Mouse (Mus musculus) frontal cortex, postnatal 25 days (tissue): Measurements from ENCODE around the gene Olfr286.

ENCODE experiments used
- DNase-seq, 2 experiments: peaks; one replicate each; pipeline ENCODE4 v3.0.0; 2022; ENCODE audit warnings: low spot score in 2 of 2

The Olfr286 gene

DNA sequence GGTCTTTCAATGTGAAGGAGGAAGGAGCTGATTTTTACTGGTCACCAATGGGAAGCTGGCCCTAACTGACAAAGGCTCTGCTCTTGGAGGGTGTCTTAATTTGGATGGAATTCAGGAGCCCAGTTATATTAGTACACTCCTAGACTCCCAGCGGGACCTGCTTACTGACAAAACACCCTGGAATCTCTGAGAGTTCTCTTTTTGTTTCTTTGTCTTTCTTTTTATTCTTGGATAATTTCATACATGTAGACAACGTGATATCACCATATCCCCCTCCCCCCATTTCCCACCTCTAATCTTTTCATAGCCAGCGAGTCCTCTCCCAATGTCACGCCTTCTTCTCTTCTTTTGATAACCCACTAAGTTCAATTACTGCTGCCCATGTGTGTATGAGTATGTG is at the start of gene Olfr286:
Olfr286 (minus strand) TSS at position 101 of the 400 bp plus-strand sequence.
- no peak for DNase-seq

DNA sequence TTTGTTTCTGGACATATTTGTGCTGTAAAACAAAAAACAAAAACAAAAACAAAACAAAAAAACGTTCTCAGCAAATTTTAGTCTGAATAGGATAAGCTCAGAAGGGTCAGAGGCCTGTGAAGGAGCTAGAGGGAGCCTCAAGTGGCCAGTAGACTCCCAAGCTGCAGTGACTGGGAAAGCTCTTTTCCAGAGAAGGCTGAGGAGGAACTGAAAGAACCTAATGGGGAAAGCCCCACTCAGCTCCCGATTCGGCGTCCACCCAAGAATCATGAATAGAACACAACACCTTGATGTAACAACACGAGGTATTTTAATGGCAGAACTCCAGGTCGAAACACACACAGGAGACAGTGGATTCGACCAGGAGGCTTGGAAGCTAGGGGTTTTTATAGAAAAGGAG is 23.5 kb upstream of the Olfr286 start:
- DNase-seq, result no peak

DNA sequence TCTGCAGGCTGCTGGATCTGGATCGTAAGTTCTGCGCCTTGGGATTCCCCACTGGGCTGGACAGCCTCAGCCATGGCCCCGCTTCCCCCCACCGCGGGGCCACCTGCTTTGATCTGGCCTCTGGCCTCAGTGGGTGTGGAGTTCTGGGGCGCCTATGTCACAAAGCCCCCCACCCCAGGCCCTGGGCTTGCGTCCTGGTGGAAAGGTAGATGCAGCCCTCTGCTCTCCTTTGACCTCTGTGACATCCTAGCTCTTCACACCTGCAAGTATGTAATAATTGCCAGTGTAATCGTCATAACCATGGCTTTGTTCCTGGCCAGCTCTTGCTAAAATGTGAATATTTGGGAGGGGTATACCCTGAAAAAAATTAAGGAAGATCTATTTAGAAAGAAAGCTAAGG is 22.9 kb upstream of the Olfr286 start, which contains the start of gene H1fnt:
H1fnt (minus strand) TSS at position 101 of the 400 bp plus-strand sequence.
- no peak for DNase-seq

DNA sequence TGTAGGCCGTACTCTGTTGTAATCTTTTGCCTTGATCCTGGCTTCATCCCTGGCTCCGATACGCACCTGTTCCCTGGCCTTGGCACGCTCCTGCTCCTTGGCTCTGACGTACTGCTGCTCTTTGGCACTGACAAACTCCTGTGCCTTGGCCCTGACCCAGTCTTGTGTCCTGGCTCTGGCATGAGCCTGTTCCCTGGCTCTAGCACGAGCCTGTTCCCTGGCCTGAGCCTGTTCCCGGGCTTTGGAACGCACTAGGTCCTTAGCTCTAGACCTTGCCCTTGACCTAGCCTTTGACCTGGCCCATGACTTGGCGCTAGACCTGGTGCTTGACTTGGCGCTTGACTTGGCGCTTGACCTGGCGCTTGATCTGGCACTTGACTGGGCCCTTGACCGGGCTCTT is 22.0 kb upstream of the Olfr286 start:
- DNase-seq, result no peak

DNA sequence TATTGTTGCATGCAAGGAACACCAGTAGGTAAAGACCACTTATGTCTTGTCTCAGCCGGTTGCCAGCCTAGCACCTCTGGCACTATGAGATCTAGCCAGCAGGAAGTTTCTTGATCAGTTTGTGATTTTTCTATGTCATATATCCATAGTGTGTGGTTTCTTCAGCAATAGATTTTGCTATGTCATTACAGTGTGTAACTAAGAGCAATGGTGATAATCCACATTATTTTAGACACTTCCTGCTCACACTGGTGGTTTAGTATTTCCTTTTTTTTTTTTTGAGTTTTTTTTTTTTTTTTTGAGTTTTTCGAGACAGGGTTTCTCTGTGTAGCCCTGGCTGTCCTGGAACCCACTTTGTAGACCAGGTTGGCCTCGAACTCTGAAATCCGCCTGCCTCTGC is 1.2 kb upstream of the Olfr286 start:
- no peak for DNase-seq

DNA sequence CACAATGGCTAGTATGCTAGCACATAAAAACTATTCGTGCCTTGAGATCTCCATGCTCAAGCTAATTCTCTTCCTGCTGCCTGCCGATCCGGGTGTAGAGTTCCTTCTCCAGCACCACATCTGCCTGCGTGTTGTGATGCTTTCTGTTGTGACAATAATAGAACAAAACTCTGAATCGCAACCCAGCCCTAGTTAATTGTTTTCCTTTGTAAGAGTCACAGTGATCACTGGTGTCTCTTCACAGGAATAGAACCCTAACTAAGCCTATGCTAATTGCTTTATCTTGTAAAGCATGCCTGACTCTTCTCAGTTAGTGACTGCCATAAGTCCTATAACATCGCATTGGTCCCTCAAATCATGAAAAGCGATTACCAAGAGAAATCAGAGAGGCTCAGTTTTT is 8.2 kb downstream of the Olfr286 start:
- no peak for DNase-seq

DNA sequence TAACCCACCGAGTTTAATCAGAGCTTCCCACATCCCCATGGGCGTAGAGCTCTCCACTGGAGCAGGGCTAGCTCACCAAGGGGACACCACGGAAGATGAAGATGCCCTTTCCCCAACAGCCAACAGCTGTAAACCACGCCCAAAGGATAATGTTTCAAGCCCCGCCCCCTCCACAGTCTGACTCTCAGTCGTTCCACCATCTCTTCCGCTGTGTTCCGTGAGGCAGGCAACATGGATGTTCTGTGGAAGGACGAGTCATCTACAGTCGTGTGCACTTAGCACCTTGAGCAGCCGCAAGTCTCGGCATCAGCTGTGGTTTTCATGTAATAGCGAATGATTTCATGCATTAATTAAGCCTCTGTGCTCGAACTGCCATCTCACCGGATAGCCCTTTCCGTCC is 8.6 kb downstream of the Olfr286 start:
- no peak for DNase-seq

DNA sequence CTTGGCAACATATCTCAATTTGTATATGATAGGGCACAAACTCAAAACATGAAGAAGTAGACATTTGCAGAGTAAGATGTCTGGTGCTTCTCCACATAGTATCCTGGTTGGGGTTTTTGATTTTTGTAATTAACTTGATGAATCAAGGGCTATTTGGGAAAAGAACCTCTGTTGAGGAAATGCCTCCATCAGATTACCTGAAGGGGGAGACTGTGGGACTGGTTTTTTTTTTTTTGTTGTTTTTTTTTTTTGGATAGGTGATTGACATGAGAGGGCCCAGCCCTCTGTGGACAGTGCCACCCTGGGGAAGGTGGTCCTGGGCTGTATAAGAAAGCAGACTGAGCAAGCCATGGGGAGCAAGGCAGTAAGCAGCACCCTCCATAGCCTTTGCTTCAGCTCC is 11.9 kb downstream of the Olfr286 start:
- DNase-seq, result no peak

DNA sequence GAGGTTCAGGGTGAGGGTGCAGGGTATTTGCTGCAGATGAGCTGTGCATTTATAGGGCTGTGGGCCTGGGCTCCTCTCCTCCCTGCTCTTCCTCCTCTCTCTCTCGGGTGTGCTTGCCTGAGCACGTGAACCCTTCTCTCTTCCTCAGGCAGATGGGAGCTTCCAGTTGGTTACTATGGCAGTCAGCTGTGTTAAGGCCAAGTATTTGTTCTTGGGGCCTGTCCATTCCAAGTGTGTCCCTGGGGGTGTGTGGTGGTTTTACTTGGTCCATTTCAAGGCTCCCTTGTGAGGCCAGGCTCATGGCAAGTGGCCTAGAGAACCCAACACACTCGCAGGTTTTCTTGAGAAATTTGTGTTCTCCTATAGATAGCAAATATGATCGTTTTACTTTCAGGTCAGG is 13.4 kb downstream of the Olfr286 start, which contains the start of the genes Gm44579 and Olfr287:
Gm44579 (minus strand) TSS at position 101 of the 400 bp plus-strand sequence.
Olfr287 (minus strand) TSS at position 180 of the 400 bp plus-strand sequence.
- DNase-seq, result no peak

DNA sequence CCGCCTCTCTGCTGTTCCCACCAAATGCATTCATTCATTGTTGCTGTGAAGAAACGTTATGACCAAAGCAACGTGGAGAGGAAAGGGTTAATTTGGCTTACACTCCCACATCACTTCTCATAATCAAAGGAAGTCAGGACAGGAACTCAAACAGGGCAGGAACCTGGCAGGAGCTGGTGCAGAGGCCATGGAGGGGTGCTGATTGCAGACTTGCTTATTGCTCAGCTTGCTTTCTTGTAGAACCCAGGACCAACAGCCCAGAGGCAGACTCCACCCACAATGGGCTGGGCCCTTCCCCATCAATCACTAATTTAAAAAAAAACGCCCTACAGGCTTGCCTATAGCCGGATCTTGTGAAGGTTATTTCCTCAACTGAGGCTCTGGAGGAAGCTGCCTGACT is 20.1 kb downstream of the Olfr286 start:
- no peak for DNase-seq

DNA sequence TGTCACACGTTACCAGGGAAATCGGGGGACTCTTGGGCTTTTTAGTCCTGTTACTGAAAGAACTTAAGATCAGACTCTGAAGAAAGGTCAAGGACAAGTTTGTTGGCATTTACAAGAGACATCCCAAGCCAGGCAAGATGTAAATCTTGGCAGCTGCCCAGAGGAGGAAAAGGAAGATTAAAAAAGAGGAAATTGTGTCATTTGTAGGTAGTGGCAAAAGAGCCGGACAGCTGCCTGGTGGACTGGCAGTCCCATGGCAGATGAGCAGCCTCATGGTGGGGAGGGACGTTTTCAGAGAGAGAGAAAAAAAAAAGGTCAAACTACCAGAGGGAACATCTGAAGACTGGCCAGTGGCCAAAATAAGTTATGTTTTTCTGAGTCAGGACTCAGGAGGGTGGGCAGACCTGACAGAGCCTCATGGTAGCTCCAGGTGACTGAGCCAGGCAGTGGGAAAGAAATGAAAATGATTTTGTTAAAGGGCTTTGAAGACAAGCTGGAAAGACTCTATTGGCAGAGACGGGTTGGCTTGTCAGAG is 20.8 kb downstream of the Olfr286 start:
- DNase-seq, result no peak

DNA sequence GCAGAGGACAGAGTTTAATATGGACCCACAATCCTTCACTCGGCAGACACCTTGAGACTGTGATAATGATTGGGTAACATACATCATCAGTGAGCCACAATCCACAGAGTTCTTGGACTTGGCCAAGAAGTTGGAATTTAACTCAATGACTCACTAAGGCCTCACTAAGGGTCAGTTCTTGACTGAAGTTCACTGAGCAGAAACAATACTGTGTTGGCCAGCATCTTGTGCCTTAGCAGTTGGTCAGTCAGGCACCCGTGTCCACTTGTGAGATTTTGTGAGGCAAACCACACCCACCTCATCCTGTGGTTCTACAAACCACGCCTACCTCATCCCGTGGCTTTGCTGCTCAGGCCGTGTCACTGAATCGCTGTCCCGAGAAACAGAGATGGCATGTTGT is 24.6 kb downstream of the Olfr286 start:
- no peak for DNase-seq

DNA sequence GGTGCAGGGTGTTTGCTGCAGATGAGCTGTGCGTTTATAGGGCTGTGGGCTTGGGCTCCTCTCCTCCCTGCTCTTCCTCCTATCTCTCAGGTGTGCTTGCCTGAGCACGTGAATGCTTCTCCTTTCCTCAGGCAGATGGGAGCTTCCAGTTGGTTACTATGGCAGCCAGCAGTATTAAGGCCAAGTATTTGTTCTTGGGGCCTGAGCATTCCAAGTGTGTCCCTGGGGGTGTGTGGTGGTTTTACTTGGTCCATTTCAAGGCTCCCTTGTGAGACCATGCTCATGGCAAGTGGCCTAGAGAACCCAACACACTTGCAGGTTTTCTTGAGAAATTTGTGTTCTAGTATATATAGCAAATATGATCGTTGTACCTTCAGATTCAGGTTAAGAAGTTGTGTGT is 38.8 kb downstream of the Olfr286 start, which contains the start of gene Olfr288:
Olfr288 (minus strand) TSS at position 101 of the 400 bp plus-strand sequence.
- no peak for DNase-seq

DNA sequence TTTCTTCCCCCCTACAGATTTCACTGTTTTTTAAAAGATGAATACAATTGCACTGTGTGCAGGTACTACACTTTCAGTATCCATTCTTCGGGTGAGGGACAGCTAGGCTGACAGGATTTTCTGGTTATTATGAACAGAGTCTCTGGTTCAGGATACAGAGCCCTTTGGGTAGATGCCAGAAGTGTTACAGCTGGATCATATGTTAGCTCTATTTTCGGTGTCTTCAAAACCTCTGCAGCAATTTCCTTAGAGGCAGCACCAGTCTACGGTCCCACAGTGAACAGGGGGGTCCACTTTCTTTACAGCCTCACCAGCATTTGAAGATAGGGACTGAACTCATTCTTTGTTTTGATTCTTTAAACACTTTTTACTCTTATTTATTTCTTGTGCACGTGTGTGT is 49.8 kb downstream of the Olfr286 start:
- no peak for DNase-seq

DNA sequence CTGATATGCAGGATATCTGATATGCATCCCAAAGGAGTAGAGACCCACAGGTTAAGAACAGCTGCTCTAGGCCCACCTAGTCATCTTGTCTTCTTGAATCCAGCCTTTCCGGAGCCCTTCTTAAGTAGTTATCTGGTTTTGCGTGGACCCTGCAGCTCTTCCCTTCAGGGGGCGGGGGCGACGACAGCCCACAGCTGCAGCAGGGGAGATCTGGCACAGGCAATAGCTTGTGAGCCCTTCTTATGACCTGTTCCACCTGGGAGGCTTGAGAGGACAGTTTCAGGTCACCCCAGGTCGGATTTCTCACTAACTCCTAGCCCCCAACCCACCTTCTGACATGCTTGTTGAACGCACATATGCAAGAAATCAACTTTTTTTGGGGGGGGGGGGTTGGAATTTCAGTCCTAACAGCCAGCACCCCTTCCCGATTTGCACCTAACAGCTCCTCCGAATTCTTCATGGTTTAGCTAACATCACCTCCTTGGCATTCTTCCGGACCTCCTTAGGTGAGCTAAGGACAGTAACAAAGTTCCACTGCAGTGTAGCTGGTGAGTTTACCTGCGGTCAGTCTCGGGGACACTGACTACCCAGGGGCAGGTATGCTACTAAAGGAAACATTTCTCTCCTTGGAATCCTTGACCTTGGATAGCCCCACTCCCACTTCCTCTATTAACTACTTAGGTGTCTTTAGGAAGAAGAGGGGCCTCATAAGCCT is 52.2 kb downstream of the Olfr286 start:
- no peak for DNase-seq

DNA sequence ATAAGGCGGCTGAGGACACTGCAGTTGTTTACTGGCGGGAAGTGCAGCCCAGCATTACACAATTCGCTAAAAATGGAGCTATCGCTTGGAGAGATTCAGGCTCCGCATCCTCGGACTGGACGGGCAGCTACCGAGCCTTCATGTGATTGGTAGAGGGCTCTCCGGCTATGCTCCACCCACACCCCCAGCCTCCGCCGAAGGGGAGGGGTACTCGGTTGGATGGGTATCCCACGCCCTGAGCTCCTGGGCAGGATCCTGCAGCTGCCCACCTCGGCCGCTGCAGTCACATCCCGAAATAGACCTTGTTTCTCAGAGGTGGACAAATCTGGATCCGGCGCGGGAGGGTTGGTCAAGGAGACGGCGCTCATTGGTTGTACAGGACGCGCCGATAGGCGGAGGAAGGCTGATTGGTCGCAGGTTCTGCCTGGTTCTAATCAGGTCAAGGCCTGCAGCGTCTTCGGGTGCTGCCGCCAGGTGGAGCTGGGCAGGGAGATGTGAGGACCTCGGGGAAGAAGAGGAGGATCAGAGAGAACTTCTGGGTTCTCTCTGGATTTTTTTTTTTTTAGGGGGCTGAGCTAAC is 53.0 kb downstream of the Olfr286 start:
- DNase-seq, result peak; percentile 87

DNA sequence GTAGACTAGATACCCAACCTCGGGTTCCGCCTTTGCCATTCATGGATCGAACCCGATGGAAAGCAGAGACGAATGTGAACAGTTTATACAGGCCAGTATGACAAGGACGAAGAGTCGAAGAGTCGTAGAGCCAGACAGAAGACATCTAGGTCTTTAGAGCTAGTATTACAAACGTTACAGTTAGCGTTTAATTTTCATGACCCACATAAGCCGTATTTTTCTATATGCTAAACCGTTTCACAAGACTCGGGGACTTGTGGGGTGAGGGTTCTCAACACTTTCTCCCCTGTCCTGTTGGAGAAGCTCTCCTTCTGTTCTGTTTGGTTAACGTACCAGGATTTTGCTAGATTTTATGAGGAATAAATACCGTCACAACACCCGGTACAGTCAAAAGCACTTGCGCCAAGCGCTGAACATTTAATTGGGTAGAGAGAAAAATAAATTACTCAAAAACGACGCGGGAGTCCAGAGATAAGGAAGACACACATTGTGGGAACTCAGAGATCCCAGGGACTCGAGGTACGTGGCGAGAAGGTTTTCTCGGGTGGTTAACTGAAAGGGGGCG is 53.6 kb downstream of the Olfr286 start:
- DNase-seq, result no peak

DNA sequence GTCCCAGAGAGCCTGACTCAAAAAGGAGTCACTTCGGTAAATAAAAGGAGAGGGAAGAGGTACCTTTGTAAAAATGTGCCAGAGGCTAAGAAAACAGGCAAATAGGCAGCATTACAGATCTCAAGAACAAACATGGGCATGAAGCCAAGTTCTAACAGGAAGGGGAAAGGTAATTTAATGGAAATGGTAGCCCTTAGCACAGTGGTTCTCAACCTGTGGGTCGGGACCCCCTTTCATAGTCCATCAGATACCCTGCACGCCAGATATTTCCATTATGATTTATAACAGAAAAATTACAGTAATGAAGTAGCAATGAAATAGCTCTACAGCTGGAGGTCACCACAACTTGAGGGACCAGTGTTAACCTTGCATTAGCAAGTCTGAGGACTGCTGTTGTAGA is 56.9 kb downstream of the Olfr286 start:
- DNase-seq, result no peak
